ENCODE assay signal across 8 mouse cellular contexts in genomic region chr5:149964748-149965147, GRCm38 (mm10). TPM values are rescaled to one million over a fixed set of nuclear protein-coding genes. Genes with fewer than 3 reads are reported as not detected.
DNase-seq lines count a peak whose midpoint lies in the region; ATAC-seq and TF ChIP-seq lines count a peak whose summit lies in the region.

No protein-coding gene starts in this region.

- H3K4me1 ChIP-seq in ES-Bruce4 (ENCODE audit: control insufficient read depth, insufficient read depth, low read length) = no peaks in the 10 kb centered on the region
- peaks cover 11% of the 10 kb centered on the region for H3K4me1 ChIP-seq in midbrain, embryonic 10.5 days

- H3K4me3 ChIP-seq in ES-Bruce4 (ENCODE audit: low read depth, low read length) = no peak overlapping the region
- H3K4me3 ChIP-seq in midbrain, embryonic 10.5 days = peak overlapping the region; percentile 32

- H3K9ac ChIP-seq in ES-Bruce4 (ENCODE audit: low read depth, poor library complexity, severe bottlenecking) = no peak overlapping the region

- H3K36me3 ChIP-seq in ES-Bruce4 (ENCODE audit: control insufficient read depth, insufficient read depth, low read length, poor library complexity, severe bottlenecking) = no peaks in the 10 kb centered on the region
- no peaks in the 10 kb centered on the region for H3K36me3 ChIP-seq in midbrain, embryonic 10.5 days

- ATAC-seq in frontal cortex, adult (ENCODE audit: low TSS enrichment) = peak; percentile 31; the same call in 1 of the 2 replicates

- peak overlapping the region; percentile 33; the same call in 1 of the 2 replicates for H3K27ac ChIP-seq in ES-Bruce4 (ENCODE audit: insufficient read depth, low read length)
- H3K27ac ChIP-seq in midbrain, embryonic 10.5 days (replicated peaks) = no peak overlapping the region

- no peak for DNase-seq in frontal cortex, postnatal 25 days (ENCODE audit: low spot score in 2 of 2)
- peak; percentile 23 to 47 for DNase-seq in frontal cortex, adult 2 months (ENCODE audit: extremely low spot score in 1 of 2, low spot score in 1 of 2)
- DNase-seq in midbrain, embryonic 10.5 days (ENCODE audit: low spot score) = peak; percentile 14
- DNase-seq in cerebellum, adult 18-20 months = no peak
- DNase-seq in gastrocnemius, postnatal 4 days (ENCODE audit: low spot score in 2 of 2) = no peak
- DNase-seq in spleen, postnatal 14 days (ENCODE audit: low spot score in 2 of 2) = no peak

- no peak for TF ChIP-seq CTCF in ES-Bruce4 (IDR thresholded peaks at IDR 0.05; ENCODE audit: low read depth, low read length)

- no peak for TF ChIP-seq EP300 in ES-Bruce4 (IDR thresholded peaks at IDR 0.05; ENCODE audit: insufficient read depth, low read depth, low read length)

- WGBS in midbrain, embryonic 10.5 days = 16% methylated on average over 13 of the region's 13 CpGs

- no peaks in the 10 kb centered on the region for H3K27me3 ChIP-seq in ES-Bruce4 (ENCODE audit: control insufficient read depth, insufficient read depth, low read length, poor library complexity, severe bottlenecking)
- H3K27me3 ChIP-seq in midbrain, embryonic 10.5 days (ENCODE audit: low read depth, poor library complexity, severe bottlenecking) = no peaks in the 10 kb centered on the region

- no peak for TF ChIP-seq POLR2A in ES-Bruce4 (IDR thresholded peaks at IDR 0.05; ENCODE audit: insufficient read depth, low read length)

- H3K9me3 ChIP-seq in ES-Bruce4 (replicated peaks; ENCODE audit: control insufficient read depth, insufficient read depth, low read length, poor library complexity, severe bottlenecking) = no peaks in the 10 kb centered on the region
- H3K9me3 ChIP-seq in midbrain, embryonic 10.5 days (replicated peaks) = no peaks in the 10 kb centered on the region

RNA-seq across cellular contexts. Expression of gene Rxfp2, which starts 53.7 kb away (rescaled TPM):
- 0.61 and 0.85 TPM in 2 replicates for polyA plus RNA-seq in ES-Bruce4 (2011; ENCODE audit: insufficient read depth, insufficient read length, low read depth, missing spikeins)
- polyA plus RNA-seq in frontal cortex, adult 2 months (2012; rRNA removed) = 1.2 and 1.6 TPM in 2 replicates
- 0.62 and 0.64 TPM in 2 replicates for polyA plus RNA-seq in midbrain, embryonic 10.5 days (2016; fragmentation: Nextera tagmentation; extraction: Ambion mirVana)
- under 1 TPM in 1 of 2 experiments, not detected in 1; 0.13 TPM for total RNA-seq in gastrocnemius, postnatal 4 days (2021)

Comparison
In these comparisons a context has a peak if more than half of its experiments do, and no peak if none do; other contexts are left out.
1. DNase-seq: peak in frontal cortex, adult 2 months (2 of 2) and midbrain, embryonic 10.5 days (single experiment); none in frontal cortex, postnatal 25 days (0 of 2), cerebellum, adult 18-20 months (0 of 2), gastrocnemius, postnatal 4 days (0 of 2) and spleen, postnatal 14 days (0 of 2).